Mouse (Mus musculus) layer of hippocampus, adult 18-20 months (tissue): ENCODE results near the gene Ubtd2. TPM values are rescaled to one million over a fixed set of nuclear protein-coding genes. Genes with fewer than 3 reads are reported as not detected.

Source experiments
- DNase-seq, 2 experiments: peaks; one replicate each; pipeline ENCODE4 v3.0.0; 2022; ENCODE audit warnings: low spot score in 2 of 2
- total RNA-seq, 2 experiments: library from RNA; stranded (reverse); gene quantifications; 2 replicates each; pipeline ENCODE4 v1.2.3; 2021

Gene Ubtd2
- total RNA-seq, 2 experiments from 2014 or later, result 27.4 to 31.3 TPM

- DNase-seq, result no peak
Observed at GRCm38 (mm10) chr11:32561465-32562355, 106.5 kb downstream of the Ubtd2 start.

GRCm38 (mm10) chr11:32562706-32563105 lies 107.5 kb downstream of the Ubtd2 start:
- no peak for DNase-seq

DNA sequence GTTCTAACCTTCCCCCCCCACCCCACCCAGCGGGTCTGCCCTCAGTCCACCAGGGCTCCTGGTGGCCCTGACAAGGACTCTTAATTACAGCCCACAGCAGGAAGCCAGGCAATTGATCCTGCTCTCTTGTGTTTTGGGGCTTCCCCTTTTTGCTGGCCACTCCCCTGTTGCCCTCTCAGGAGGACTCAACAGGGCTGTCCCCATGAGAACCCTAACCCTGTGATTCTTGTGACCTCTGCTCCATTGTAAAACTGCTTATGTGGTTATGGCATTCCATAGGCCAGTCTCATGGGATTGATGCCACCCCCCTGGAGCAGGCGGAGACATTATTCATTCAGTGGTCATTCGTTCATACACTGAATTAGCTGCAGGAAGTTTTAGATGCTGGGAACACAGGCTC lies 108.5 kb downstream of the Ubtd2 start:
- DNase-seq, result no peak

- no peak for DNase-seq
Observed at GRCm38 (mm10) chr11:32564629-32565028, 109.5 kb downstream of the Ubtd2 start.

DNA sequence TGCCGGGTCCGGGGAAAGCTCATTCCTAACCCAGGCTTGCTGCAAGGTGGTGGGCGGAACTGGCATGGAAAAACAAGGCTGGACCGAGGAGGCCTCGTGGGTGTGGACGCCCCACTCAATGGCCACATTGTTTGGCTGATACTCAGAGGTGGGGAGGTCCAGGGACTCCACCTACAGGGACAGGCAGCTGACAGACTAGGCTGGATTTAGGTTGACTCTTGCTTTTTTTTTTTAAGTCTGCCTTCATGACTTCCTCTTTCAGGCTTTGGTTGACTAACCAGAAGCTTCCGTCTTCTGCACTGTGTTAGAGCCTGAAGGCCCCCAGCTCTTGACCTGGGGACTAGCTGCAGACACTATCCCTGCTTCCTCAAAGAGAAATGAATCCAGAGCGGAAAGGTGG lies 109.9 kb downstream of the Ubtd2 start:
- DNase-seq, result no peak

DNA sequence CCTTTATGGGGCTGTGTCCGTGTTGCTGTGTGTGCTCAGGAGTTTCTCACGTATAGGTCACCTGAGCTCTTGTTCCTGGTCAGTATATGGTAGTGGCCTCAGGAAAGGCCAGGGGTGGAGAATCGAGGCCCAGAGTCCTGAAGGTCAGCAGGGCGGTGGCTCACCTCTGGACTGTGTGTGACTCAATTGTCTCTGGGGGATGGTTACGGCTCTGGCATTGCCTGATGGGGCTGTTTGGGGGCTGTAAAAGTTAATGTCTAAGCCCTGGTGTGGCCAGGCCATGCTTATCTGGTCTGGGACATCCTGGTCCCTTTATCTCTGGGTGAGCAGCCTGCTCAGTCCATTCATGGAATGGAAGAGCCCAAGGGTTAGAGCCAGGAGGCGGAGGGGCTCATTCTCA lies 111.0 kb downstream of the Ubtd2 start:
- DNase-seq, result no peak

Other genes with a start within 250 kb of the Ubtd2 start
- gene Snrnp25, start 250.0 kb upstream of the Ubtd2 start, total RNA-seq, result 10 to 100 TPM; 25.0 to 28.1 TPM
- gene Rhbdf1, start 233.1 kb upstream of the Ubtd2 start, total RNA-seq, result 10 to 100 TPM; 10.3 to 14.5 TPM
- 10 to 100 TPM; 16.2 to 16.3 TPM for gene Mpg, start 228.9 kb upstream of the Ubtd2 start, total RNA-seq
- 10 to 100 TPM; 48.6 to 49.0 TPM for gene Nprl3, start 187.7 kb upstream of the Ubtd2 start, total RNA-seq
- not detected for gene Hba-x, start 179.0 kb upstream of the Ubtd2 start, total RNA-seq
- gene Hba-a1, start 171.9 kb upstream of the Ubtd2 start, total RNA-seq, result 100 to 1,000 TPM; 298 to 318 TPM
- 1 to 10 TPM in 1 of 2 experiments, not detected in 1; 1.6 TPM for gene Hbq1b, start 168.4 kb upstream of the Ubtd2 start, total RNA-seq
- gene Hba-a2, start 158.9 kb upstream of the Ubtd2 start, total RNA-seq, result 100 to 1,000 TPM; 253 to 257 TPM
- 1 to 10 TPM in 1 of 2 experiments, under 1 TPM in 1; 0.97 to 1.3 TPM for gene Hbq1a, start 155.3 kb upstream of the Ubtd2 start, total RNA-seq
- 10 to 100 TPM; 10.0 to 12.0 TPM for gene Sh3pxd2b, start 107.5 kb upstream of the Ubtd2 start, total RNA-seq
- gene Efcab9, start 76.7 kb downstream of the Ubtd2 start, total RNA-seq, result 1 to 10 TPM; 2.6 to 2.9 TPM
- gene Stk10, start 77.9 kb downstream of the Ubtd2 start, total RNA-seq, result 1 to 10 TPM; 7.6 to 8.0 TPM
- 100 to 1,000 TPM; 141 to 164 TPM for gene Fbxw11, start 187.4 kb downstream of the Ubtd2 start, total RNA-seq